Mouse (Mus musculus): ENCODE results near the gene Mgat5. TPM values are rescaled to one million over a fixed set of nuclear protein-coding genes. Genes with fewer than 3 reads are reported as not detected.
A peak's percentile ranks its signal among the peaks of the same experiment; 100 is the strongest.

Mgat5 gene
- 13.1 and 13.3 TPM in 2 replicates for polyA plus RNA-seq (2015; fragmentation: Nextera tagmentation; extraction: Ambion mirVana)

- under 1% methylated on average over 51 of the region's 51 CpGs for WGBS
These were observed at the start of gene Mgat5 for GRCm38 (mm10) chr1:127204817-127205485. Gene Mgat5, plus strand, starts transcription at chr1:127205015.

GRCm38 (mm10) chr1:127160118-127160760, 44.6 kb upstream of the Mgat5 start:
- Histone ChIP-seq H3K27ac (ENCODE audit: low read depth, low read length) (no peak overlapping the region), H3K4me3 (ENCODE audit: low read length) (no peak overlapping the region), H3K9ac (ENCODE audit: low read depth, low read length) (no peak overlapping the region), H3K4me2 (ENCODE audit: low read length) (no peak overlapping the region), H3K27me3 (replicated peaks; ENCODE audit: control insufficient read depth, insufficient read depth, low read length) (no peaks in the 10 kb centered on the region), H3K36me3 (ENCODE audit: control insufficient read depth, insufficient read depth, low read length) (no peaks in the 10 kb centered on the region), H3K4me1 (ENCODE audit: control insufficient read depth, insufficient read depth, low read depth, low read length) (no peaks in the 10 kb centered on the region), H3K9me3 (ENCODE audit: control insufficient read depth, low read length) (no peaks in the 10 kb centered on the region)
- ATAC-seq: no peak
- 85% methylated on average over 5 of the region's 5 CpGs for WGBS

More at GRCm38 (mm10) chr1:127204817-127205485, at the start of gene Mgat5:
- peak within 1 kb of the TSS; percentile 80 for H3K4me2 ChIP-seq (ENCODE audit: low read length)
- peak within 1 kb of the TSS; percentile 87 for H3K4me3 ChIP-seq (ENCODE audit: low read length)
- H3K4me1 ChIP-seq (ENCODE audit: control insufficient read depth, insufficient read depth, low read depth, low read length): peaks cover 25% of the 10 kb centered on the region
- peak; percentile 93 for ATAC-seq
- peak within 1 kb of the TSS; percentile 91 for H3K9ac ChIP-seq (ENCODE audit: low read depth, low read length)
- H3K9me3 ChIP-seq (ENCODE audit: control insufficient read depth, low read length): no peaks in the 10 kb centered on the region
- no peaks in the 10 kb centered on the region for H3K36me3 ChIP-seq (ENCODE audit: control insufficient read depth, insufficient read depth, low read length)
- H3K27ac ChIP-seq (ENCODE audit: low read depth, low read length): peak within 1 kb of the TSS; percentile 96
- no peaks in the 10 kb centered on the region for H3K27me3 ChIP-seq (replicated peaks; ENCODE audit: control insufficient read depth, insufficient read depth, low read length)

GRCm38 (mm10) chr1:127164589-127165160, 40.1 kb upstream of the Mgat5 start:
- H3K9ac ChIP-seq (ENCODE audit: low read depth, low read length): no peak overlapping the region
- 85% methylated on average over 4 of the region's 4 CpGs for WGBS
- no peak overlapping the region for H3K4me2 ChIP-seq (ENCODE audit: low read length)
- H3K4me1 ChIP-seq (ENCODE audit: control insufficient read depth, insufficient read depth, low read depth, low read length): peaks cover 5% of the 10 kb centered on the region; the same call in 1 of the 2 replicates
- H3K4me3 ChIP-seq (ENCODE audit: low read length): no peak overlapping the region
- no peaks in the 10 kb centered on the region for H3K9me3 ChIP-seq (ENCODE audit: control insufficient read depth, low read length)
- no peaks in the 10 kb centered on the region for H3K27me3 ChIP-seq (replicated peaks; ENCODE audit: control insufficient read depth, insufficient read depth, low read length)
- H3K36me3 ChIP-seq (ENCODE audit: control insufficient read depth, insufficient read depth, low read length): no peaks in the 10 kb centered on the region
- no peak overlapping the region for H3K27ac ChIP-seq (ENCODE audit: low read depth, low read length)
- no peak for ATAC-seq

- H3K9me3 ChIP-seq (ENCODE audit: control insufficient read depth, low read length): no peaks in the 10 kb centered on the region
- H3K36me3 ChIP-seq (ENCODE audit: control insufficient read depth, insufficient read depth, low read length): no peaks in the 10 kb centered on the region
- no peak overlapping the region for H3K9ac ChIP-seq (ENCODE audit: low read depth, low read length)
- H3K4me1 ChIP-seq (ENCODE audit: control insufficient read depth, insufficient read depth, low read depth, low read length): peaks cover 5% of the 10 kb centered on the region; the same call in 1 of the 2 replicates
- no peak overlapping the region for H3K27ac ChIP-seq (ENCODE audit: low read depth, low read length)
- no peak overlapping the region for H3K4me2 ChIP-seq (ENCODE audit: low read length)
- no peak for ATAC-seq
- no peaks in the 10 kb centered on the region for H3K27me3 ChIP-seq (replicated peaks; ENCODE audit: control insufficient read depth, insufficient read depth, low read length)
- no peak overlapping the region for H3K4me3 ChIP-seq (ENCODE audit: low read length)
These were observed 38.3 kb upstream of the Mgat5 start for GRCm38 (mm10) chr1:127166521-127166920.

- 73% methylated on average over 1 of the region's 1 CpGs for WGBS
- H3K27ac ChIP-seq (ENCODE audit: low read depth, low read length): no peak overlapping the region; the same call in 1 of the 2 replicates
These were observed 37.2 kb upstream of the Mgat5 start for GRCm38 (mm10) chr1:127167586-127167985.

GRCm38 (mm10) chr1:127168205-127168604, 36.6 kb upstream of the Mgat5 start:
- peak; percentile 71; the same call in 1 of the 2 replicates for ATAC-seq
- Histone ChIP-seq H3K36me3 (ENCODE audit: control insufficient read depth, insufficient read depth, low read length) (no peaks in the 10 kb centered on the region), H3K9ac (ENCODE audit: low read depth, low read length) (no peak overlapping the region), H3K9me3 (ENCODE audit: control insufficient read depth, low read length) (no peaks in the 10 kb centered on the region), H3K4me2 (ENCODE audit: low read length) (no peak overlapping the region), H3K27me3 (replicated peaks; ENCODE audit: control insufficient read depth, insufficient read depth, low read length) (no peaks in the 10 kb centered on the region), H3K4me3 (ENCODE audit: low read length) (no peak overlapping the region), H3K27ac (ENCODE audit: low read depth, low read length) (no peak overlapping the region), H3K4me1 (ENCODE audit: control insufficient read depth, insufficient read depth, low read depth, low read length) (peaks cover 5% of the 10 kb centered on the region; the same call in 1 of the 2 replicates)
- 18% methylated on average over 8 of the region's 8 CpGs for WGBS

More at GRCm38 (mm10) chr1:127167586-127167985, 37.2 kb upstream of the Mgat5 start:
- ATAC-seq: no peak
- Histone ChIP-seq H3K27me3 (replicated peaks; ENCODE audit: control insufficient read depth, insufficient read depth, low read length) (no peaks in the 10 kb centered on the region), H3K9ac (ENCODE audit: low read depth, low read length) (no peak overlapping the region), H3K36me3 (ENCODE audit: control insufficient read depth, insufficient read depth, low read length) (no peaks in the 10 kb centered on the region), H3K4me1 (ENCODE audit: control insufficient read depth, insufficient read depth, low read depth, low read length) (peaks cover 5% of the 10 kb centered on the region; the same call in 1 of the 2 replicates), H3K4me2 (ENCODE audit: low read length) (no peak overlapping the region), H3K9me3 (ENCODE audit: control insufficient read depth, low read length) (no peaks in the 10 kb centered on the region), H3K4me3 (ENCODE audit: low read length) (no peak overlapping the region)

GRCm38 (mm10) chr1:127169516-127169915, 35.3 kb upstream of the Mgat5 start:
- H3K4me1 ChIP-seq (ENCODE audit: control insufficient read depth, insufficient read depth, low read depth, low read length): peaks cover 5% of the 10 kb centered on the region; the same call in 1 of the 2 replicates
- 74% methylated on average over 8 of the region's 8 CpGs for WGBS
- H3K4me2 ChIP-seq (ENCODE audit: low read length): no peak overlapping the region
- H3K27ac ChIP-seq (ENCODE audit: low read depth, low read length): no peak overlapping the region
- H3K4me3 ChIP-seq (ENCODE audit: low read length): no peak overlapping the region
- no peaks in the 10 kb centered on the region for H3K27me3 ChIP-seq (replicated peaks; ENCODE audit: control insufficient read depth, insufficient read depth, low read length)
- no peaks in the 10 kb centered on the region for H3K36me3 ChIP-seq (ENCODE audit: control insufficient read depth, insufficient read depth, low read length)
- H3K9me3 ChIP-seq (ENCODE audit: control insufficient read depth, low read length): no peaks in the 10 kb centered on the region
- no peak for ATAC-seq
- no peak overlapping the region for H3K9ac ChIP-seq (ENCODE audit: low read depth, low read length)

GRCm38 (mm10) chr1:127171361-127171760, 33.5 kb upstream of the Mgat5 start:
- no peaks in the 10 kb centered on the region for H3K9me3 ChIP-seq (ENCODE audit: control insufficient read depth, low read length)
- 90% methylated on average over 7 of the region's 7 CpGs for WGBS
- no peak overlapping the region for H3K27ac ChIP-seq (ENCODE audit: low read depth, low read length)
- no peak overlapping the region for H3K4me3 ChIP-seq (ENCODE audit: low read length)
- H3K4me1 ChIP-seq (ENCODE audit: control insufficient read depth, insufficient read depth, low read depth, low read length): peaks cover 5% of the 10 kb centered on the region; the same call in 1 of the 2 replicates
- H3K4me2 ChIP-seq (ENCODE audit: low read length): no peak overlapping the region
- no peak overlapping the region for H3K9ac ChIP-seq (ENCODE audit: low read depth, low read length)
- no peaks in the 10 kb centered on the region for H3K27me3 ChIP-seq (replicated peaks; ENCODE audit: control insufficient read depth, insufficient read depth, low read length)
- no peaks in the 10 kb centered on the region for H3K36me3 ChIP-seq (ENCODE audit: control insufficient read depth, insufficient read depth, low read length)
- no peak for ATAC-seq

- Histone ChIP-seq H3K36me3 (ENCODE audit: control insufficient read depth, insufficient read depth, low read length) (no peaks in the 10 kb centered on the region), H3K4me3 (ENCODE audit: low read length) (no peak overlapping the region), H3K27me3 (replicated peaks; ENCODE audit: control insufficient read depth, insufficient read depth, low read length) (no peaks in the 10 kb centered on the region), H3K27ac (ENCODE audit: low read depth, low read length) (no peak overlapping the region), H3K4me1 (ENCODE audit: control insufficient read depth, insufficient read depth, low read depth, low read length) (no peaks in the 10 kb centered on the region), H3K9ac (ENCODE audit: low read depth, low read length) (no peak overlapping the region), H3K9me3 (ENCODE audit: control insufficient read depth, low read length) (no peaks in the 10 kb centered on the region), H3K4me2 (ENCODE audit: low read length) (no peak overlapping the region)
- ATAC-seq: no peak
- WGBS: 72% methylated on average over 3 of the region's 3 CpGs
These were observed 31.4 kb upstream of the Mgat5 start for GRCm38 (mm10) chr1:127173448-127173847.
